Mouse (Mus musculus) adrenal gland, postnatal 14 days (tissue): ENCODE results near the gene Gm10337. TPM values are rescaled to one million over a fixed set of nuclear protein-coding genes. Genes with fewer than 3 reads are reported as not detected.

Experiments
- DNase-seq: peaks from one replicate; pipeline ENCODE4 v3.0.0; 2021; ENCODE audit warnings: mixed read lengths
- total RNA-seq: library from RNA; stranded (reverse); gene quantifications from 2 replicates; pipeline ENCODE4 v1.2.3, GENCODE M21; 2021

Gm10337 gene
- total RNA-seq, 1 experiment from 2014 or later, result not detected

DNA sequence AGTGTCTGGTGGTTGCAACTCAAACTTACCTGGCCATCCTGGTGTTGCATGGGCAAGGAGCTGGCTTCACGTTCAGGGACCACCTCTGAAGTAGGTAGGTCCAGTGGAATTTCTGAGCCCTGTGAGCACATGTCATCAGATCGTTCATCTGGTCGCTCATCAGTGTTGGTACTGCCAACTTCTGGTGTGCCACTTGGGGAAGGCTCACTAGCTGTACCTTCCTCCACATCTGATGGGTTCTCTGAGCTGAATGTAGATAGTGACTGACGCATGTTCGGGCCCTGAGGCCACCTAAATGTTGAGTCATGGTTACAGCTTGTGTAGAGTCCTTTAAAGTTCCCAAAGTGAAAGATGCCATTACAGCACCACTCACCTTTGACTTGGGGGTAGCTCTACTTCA, 3.0 kb upstream of the Gm10337 start:
- no peak for DNase-seq

DNA sequence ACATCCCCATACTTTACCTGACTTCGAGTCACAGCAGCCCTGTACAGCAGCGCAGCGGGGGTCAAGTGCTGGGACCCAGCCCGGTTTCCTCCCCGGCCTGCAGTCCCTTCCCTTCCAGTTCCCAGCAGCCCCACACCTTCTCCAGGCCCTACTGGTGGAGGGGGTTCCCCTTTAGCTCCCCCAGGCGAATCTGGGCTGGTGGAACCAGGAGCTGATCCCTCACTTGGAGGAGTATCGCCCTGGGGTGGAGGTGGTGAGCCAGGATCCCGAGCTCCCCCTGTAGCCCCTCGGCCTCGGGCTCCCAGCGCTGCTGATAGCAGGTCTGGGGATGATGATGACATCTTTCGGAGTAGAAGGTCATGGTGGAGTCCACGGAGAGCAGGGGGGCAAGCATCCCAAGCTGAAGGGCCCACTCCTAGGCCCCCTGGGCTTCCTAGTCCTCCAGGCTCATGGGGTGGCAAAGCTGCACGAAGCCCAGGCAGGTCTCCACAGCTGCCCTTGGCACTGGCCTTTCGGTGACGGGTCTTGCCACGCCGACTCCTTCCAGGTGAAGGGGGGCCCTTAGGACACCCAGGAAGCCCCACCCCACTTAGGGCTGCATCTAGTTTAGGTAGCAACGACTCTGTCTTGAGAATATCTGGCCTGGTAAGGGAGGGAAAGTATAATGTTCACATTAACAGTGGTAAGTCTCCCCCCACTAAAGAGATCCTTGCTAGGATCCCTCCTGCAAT, 2.3 kb upstream of the Gm10337 start:
- no peak for DNase-seq

DNA sequence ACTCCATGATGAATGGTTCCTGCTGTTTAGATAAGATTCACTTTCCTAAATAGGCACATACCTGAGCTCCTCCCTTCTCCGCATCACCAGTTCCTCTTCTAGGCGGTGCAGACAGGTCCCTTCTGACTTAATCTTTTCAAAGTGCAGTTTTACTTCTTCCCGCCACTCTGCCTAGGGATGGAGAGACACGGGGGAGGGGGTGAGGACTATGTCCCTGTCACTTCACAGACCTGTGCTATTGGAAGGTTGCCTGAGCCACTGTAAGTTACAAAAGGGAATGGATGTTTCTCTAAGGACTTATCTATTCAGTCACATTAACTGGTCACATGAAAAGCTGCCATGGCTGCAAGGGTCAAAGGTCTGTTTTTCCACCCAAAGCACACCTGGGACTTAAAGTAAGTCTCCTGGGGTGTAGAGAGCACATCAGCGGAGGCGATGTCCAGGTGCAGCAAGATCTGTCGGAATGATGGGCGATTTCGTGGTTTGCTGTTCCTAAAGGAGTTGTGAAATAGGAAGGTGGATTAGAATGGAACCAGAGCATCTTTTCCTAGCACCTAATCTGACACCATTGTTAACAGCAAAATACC, 1.2 kb upstream of the Gm10337 start:
- no peak for DNase-seq

DNA sequence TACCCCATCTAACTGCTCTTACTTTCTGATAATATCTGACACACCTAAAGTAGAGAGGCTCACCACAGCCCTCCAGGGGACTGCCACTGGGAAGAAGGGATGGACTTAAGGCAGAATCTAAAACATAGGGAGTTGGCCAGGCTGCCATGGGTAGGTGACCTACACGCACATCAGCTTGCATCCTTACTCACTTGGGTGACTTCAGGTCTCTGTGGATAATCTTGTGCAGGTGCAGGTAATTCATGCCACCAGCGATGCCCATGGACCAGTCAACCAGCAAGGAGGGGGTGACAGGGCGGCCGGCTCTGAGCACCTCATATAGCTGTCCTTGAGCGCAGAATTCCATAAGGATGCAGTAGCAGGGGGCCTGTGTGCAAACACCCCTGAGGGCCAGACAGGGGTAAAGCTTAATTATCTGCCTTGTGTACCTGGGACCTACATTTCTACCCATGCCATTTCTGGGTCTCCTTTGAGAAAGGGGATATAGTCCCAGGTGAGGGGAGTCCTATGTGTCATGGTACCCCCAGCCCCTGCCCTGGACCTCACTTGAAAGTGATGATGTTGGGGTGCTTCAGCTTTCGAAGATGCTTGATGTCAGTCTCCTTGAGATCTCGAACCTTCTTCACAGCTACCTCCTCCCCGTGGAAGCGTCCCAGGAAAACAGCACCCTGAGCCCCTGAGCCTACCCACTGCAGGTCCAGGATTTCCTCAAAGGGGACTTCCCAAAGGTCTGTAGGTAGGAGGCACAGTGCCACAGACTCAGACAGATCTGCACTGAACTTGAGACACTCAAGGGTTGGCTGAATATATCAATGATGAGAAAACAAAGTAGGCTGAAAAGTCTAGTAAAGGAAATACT, 631 bp downstream of the Gm10337 start:
- DNase-seq, result no peak

DNA sequence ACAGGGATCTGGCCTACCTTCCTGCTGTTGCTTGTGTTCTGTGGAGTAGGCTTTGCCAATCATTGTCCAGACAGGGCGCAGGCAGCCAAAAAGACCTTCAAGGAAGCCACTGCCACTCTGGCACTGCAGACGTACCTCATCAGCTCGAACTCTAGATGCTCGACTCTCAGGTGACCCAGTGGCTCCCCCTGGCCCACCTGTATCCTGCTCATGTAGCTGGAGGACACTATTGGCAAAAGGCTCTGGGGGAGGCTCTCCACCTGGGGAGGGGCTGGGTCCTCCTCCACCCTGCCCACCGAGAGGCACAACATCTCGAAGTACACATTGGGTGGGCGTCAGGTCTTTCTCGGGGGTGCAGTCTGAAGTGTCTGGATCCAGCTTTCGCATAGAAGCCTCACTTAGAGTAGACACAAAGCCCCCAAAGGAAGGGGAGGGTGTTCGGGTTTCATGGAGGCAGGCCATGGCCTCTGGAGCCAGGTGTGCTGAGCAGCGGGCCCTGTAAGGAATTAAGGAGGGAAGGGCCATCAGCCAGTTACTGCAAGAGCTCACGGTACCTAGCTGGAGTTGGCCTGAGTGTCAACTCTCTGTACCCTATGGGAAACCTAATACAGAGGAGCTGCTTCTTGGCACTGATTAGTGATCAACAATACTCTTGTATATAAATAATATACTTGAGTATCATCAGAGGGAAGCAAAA, 1.7 kb downstream of the Gm10337 start:
- DNase-seq, result no peak

DNA sequence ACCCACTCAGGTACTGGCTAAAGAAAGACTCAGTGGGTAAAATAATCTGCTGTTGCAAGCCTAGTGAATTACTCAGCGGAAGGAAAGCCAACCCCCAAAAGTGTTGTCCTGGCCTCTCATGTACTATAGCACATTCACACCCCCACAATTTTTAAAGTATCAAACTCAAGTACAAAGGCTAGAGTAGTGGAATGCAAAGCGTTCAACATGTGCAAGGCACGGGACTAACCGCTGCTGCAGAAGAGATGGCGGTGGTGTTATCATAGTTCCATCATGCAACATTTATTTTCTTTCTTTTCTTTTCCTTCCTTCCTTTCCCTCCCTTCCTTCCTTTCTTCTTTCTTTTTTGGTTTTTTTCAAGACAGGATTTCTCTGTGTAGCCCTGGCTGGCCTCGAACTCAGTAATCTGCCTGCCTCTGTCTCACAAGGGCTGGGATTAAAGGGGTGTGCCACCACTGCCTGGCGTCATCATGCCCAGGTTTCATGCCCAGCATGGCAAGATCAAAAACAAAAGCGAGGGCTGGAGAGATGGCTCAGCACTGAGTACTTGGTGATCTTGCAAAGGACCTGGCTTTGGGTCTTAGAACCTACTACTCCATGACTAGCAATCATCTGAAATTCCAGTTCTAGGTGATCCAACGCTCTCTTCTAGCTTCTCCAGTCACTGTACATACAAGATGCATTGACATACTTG, 2.4 kb downstream of the Gm10337 start:
- DNase-seq, result no peak

DNA sequence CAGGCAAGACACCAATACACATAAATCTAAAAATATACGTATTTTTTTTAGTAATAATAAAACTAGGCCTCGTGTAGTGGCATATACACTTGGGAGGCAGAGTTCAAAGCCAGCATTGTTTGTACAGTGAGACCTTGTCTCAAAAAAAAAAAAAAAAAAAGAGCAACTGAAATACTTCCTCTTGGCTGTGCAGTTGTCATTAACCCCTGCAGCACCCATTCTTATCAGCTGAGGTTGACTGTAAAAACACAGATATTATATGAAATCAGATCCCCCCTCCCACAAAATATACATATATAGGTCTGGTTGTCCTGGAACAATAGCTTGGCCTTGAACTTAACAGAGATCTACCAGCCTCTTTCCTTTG, 2.9 kb downstream of the Gm10337 start:
- no peak for DNase-seq

DNA sequence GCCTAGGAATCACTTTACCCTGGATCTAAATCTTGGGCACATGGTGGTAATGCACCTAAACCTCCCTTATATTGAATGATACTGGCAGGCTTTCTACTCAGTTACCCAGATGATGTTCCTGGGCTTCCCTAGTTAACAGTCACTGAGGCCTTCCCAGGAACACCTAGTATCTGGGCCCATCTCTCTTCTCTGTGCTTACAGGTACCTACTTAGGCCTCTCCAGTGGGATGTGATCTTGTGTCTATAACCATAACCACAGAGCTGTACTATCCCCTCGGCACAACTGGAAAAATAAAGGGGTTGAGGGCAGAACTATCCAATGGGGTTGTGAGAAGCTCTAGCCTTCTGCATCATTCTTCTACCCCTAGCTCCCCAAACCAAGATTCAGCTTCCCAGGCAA, 3.3 kb downstream of the Gm10337 start:
- DNase-seq, result no peak

DNA sequence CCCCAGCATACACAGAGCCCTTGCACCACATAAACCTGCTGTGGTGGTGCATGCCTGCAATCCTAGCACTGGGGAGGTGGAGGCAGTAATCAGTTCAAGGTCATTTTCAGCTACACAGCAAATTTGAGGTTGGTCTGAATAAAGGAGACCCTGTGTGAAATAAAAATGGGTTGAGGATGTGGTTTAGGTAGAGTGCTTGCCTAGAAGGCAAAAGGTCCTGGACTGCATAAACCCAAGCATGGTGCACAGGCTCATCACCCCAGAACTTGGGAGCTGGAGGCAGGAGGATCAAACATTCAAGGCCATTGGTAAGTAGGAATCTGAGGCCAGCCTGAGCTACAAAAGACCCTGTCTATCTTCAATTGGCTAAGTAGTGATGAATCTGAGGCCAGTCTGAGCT, 4.0 kb downstream of the Gm10337 start:
- DNase-seq, result no peak

DNA sequence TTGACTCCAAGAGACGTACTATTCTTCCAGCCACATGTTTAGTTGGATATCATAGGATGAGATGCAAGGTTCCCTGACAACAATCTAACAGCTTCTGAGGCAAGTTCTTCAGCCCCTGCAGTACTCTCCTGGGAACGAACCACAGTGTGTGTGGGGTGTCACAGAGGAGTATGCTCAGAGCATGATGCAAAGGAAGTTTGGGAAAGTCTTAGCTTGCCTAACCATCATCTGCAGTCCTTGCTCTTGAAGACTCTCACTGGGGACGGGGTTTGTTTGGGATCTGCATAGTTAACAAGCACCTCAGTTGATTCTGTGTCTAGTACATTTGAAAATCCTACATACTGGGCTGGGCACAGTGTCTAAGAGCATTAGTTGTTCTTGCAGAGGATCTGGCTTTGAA, 4.8 kb downstream of the Gm10337 start:
- no peak for DNase-seq

DNA sequence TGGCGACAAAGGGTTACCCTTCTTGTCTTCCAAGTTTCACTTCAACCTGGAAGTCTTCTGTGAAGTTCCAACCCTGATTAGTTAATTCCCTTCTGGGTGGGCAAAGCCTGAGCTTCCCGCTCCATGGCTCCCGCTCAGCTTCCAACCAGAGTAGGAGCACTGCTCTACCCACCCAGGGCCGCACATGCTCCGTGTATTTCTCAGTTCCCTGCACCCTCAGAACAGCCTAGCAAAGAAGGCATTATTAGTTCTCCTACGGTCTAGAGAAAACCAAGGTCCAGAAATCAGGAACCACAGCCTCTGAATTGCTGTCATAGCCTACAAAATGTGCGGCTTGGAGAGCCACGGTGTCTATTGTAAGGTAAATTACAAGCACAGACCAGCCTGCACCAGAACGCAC, 6.6 kb downstream of the Gm10337 start:
- DNase-seq, result peak; percentile 45

DNA sequence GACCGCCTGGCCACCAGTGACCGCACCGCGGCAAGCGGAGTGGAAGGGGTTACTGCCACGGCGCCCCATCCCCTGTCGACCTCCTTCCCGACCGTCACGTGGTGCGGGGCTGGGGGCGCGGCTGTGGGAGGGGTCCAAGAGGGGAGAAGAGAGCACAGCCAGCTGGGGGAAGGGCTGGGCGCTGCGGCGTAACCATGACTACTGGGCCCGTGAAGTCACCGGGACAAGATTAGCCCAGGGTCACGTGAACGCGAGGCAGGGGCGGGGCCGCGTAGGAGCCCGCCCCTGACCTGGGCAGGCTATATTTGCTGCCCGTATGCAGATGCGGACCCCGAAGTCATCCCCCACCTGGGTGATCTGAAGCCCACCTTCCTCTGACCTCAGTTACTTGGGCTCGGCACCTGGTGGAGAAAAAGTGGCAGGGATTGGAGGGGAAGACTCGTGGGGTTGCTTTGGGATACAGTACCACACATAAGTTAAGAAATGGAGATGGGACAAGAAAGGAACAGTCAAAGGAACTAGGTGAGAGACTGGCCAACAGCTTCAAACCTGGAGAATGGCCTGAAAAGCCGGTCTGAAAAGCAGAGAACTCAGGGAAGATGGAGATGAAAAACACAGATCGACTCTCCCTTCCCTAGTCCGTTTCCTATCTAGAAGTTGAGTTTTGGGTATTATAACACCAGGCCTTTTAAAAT, 7.2 kb downstream of the Gm10337 start:
- peak; percentile 94 for DNase-seq

DNA sequence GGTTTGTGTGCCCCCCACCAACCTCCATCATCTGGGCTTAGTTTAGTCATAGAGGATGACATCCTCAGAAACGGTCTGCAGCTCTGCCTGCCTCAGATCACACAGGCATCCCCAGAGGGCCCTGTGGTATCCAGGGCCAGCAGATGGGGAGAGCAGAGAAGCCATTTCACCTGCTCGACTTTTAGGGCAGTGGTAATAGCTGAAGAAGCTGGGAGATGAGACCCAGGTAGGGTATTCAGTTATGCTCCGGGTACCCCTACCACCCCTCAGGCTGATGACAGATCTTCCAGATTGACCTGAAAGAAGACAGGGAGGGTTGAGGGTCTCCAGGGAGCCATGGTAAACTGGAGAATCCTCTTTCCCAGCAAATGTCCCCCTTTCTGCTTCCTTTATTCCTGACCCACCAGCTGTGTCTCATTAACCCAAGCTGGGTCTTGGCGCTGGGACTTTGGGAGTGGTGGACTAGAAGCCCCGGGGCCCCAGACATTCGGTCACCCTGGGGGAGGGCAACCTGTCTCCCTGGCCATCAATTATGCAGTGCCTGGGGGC, 7.8 kb downstream of the Gm10337 start:
- DNase-seq, result no peak

DNA sequence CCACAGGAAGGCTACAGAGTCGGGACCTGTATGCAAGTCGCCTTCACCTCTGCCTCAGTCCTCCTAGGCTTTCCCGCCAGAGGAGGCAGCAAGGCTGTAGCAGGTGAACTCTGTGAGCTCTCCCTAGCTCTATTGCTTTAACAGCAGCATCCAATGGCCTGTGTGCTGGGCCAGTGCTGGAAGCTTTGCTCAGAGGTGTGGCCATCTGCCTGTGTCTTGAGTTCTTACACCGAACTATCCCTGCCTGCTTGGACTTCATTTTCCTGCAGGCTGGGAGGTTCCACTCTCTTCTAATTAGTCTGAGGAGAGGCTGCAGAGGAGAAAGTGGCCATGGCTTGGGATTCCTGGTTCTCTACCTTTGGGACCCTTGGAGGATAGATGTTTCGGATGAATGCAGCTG, 8.5 kb downstream of the Gm10337 start:
- no peak for DNase-seq

DNA sequence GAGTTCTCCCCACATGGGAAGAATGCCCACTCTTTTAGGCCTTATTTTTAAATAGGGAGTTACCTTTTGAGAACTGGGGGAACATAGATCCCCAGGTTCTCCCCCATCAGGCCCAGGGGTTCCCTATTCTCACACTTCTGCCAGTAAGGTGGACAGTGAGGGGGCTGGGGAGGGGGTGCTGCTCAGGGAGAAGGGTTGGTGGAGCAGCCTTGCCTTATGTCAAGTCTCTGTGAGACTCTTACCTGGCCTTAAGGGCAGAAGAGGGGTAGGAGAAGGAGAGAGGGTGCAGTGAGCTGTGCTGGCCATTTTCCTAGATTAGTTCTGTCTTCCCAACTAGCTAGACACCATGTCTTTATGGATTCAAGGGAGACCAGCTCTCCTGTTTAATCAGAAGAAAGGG, 8.9 kb downstream of the Gm10337 start:
- no peak for DNase-seq

DNA sequence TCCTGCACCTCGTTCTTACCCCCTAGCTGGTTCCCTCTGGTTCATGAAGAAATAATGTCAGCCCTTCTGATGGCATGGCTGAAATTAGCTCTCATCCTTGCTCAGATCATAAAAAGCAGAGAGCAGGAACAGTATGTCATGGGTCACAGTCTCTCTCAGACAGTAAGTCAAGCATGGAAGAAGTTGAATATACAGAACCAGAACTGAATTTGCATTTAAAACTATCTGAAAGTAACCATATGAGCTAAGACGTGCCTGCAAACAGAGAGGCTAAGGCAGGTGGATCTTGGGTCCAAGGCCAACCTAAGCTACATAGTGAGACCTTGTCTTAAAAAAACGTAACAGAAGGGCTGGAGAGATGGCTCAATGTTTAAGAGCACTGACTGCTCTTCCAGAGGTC, 9.5 kb downstream of the Gm10337 start:
- no peak for DNase-seq

DNA sequence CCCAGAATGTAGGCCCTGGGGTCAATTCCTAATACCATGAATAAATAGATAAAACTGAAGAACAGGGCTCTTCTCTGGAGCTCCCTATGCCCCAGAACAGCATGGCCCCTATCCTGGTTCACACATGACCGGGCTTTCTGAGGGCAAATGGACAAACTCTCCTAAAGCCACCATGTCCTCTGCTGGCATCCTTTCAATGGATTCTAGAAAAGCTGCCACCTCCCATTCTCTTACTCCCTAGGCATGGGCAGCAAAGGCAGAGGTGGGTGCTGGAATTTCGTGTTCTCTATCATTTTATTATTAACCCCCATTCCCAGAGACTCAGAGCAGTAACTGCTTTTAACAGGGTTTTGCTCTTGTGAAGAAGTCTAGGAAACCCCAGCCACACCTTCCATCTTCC, 11.7 kb downstream of the Gm10337 start:
- no peak for DNase-seq

DNA sequence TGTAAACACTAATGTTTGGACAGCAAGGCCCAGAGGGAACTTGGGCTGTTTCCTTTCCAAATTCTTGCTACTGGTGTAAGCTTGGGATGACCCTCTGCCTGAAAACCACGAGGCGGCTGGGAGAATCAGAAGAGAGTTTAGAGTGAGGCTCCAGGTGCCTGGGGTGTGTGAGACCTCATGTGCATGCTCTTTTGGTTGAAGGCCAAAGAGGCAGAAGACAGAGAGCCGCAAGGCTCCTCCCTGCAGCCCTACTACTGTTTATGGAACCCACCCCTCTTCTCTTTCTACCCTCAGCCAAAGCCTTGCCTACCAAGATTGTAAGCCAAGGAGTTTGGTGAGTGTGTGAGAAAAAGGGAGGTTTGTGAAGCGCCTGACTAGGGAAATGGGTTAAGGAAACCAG, 12.3 kb downstream of the Gm10337 start:
- no peak for DNase-seq

DNA sequence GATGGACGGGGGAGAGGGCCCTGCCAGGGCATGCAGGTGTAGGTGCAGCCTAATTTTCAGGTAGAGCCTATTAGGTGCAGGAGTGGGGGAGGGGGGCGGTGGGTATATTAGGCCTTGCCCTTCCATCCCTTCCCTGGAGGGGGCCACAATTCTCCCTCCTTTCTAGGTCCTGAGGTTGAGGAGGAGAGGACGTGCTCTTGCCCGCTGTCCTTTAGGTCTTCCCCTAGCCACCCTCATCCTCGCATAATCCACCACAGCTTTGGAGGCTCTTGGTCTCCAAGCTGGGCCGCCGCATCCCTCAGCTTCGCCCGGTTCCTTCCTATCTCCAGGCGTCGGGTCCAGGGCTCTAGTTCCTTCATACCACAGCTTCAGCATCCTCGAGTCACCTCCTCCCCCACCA, 12.8 kb downstream of the Gm10337 start:
- no peak for DNase-seq

DNA sequence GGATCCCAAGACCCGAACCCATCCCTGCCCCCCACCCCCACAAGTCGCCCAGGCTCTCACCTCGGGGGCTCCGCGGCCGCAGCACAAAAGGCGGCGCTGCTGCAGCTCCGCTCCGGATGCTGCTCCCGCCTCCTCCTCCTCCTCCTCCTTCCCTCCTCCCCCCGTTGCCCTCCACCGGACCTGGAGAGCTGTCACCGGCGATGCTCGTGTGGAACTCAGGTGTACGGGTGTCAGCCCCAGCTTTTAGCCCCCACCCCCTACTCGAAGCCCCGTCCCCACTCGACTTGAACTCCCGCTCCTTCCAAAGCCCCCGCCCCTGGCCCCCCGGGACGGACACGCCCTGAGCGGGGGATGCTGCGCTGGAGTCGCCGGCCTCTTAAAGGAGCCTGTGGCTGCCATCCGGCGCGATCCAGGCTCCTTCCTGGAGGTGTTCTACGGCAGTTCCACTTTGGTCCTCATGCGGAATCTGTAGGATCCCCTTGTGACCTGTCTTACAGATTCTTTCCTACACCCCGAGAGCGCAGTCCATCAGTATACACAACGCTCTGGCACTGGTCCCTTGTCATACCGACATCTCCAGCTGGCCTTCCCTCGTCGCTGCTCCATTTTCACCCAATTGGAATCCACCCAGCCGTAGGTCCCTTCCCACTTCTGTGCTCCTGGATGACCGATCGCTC, 13.3 kb downstream of the Gm10337 start, which contains the start of gene Map3k12:
Gene Map3k12, minus strand, starts transcription at position 337 of the 677 bp plus-strand sequence.
- peak; percentile 80 for DNase-seq

DNA sequence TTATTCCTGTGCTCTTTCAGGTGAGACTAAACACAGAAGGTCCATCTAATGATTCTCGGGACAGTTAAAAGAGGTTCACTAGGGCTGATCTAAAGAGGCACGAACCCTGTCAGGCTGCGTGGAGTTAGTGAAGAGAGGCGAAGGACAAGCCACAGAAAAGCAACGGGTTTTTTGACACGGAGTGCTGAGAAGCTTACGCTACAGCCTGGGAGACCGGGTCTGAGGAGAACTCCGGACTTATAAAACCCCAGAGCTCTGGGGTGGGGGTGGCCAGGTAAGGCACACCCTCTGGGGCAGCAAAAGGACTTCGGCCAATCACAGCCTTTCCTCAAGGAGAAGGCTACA, 14.1 kb downstream of the Gm10337 start:
- DNase-seq, result no peak
